Mouse (Mus musculus): ENCODE results near the gene Ift140. TPM values are rescaled to one million over a fixed set of nuclear protein-coding genes. Genes with fewer than 3 reads are reported as not detected.

Gene Ift140
- total RNA-seq (2023) = 10 to 100 TPM; 17.7 to 18.3 TPM

DNA sequence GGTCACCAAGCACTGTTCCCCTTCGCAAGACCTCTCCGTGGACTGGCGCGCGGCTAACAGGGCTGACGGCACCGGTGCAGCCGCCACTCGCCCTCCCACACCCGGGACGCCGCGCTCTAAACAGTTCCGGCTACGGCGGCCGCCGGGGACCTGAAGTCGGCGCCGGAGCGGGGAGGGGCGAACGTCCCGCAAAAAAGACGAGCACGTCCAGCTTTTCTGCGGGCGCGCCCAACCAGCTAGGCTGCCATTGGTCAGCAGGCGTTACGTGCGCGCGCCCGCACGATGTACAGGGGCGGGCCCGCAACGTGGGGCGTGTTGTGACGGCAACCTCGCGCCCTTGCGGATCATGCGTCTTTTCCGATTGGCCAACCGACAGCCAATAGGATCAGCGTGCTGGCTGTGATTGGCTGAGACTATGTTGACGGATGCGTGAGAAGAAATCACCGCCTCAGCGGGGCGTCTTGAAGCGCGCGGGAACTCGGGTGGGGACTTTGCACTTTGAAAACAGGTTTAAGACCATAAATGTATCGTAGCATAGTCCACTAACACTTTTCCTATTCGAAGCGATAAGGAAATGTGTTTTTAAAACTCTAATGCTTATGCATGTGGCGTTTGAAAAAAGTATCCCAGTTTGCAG lies at the start of gene Ift140, which contains the start of gene Cramp1l:
Ift140 (plus strand) TSS at position 431 of the 637 bp plus-strand sequence.
Cramp1l (minus strand) TSS at position 134 of the 637 bp plus-strand sequence.

DNA sequence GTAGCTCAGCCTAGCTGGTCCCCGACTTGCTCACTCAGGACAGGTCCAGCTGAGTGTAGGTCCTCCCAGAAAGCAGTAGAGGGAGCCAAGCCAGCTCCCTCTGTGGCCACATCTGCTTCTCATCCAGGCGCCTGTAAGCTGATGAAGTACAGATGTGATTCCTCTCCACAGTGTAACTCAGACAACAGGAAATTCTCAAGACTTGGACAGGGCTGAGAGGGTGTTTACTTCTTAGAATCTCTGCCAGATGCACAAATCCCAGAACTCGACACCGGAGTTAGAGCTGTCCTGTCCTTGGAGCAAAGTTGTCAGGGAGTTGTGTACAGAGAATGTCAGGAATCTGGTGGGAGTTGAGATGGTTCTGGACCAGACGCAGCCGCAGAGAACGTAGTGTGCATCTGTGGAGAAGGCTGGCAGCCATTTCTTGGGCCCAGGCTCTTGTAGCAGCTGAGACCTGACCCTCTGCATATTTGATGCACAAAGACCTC lies 67.6 kb downstream of the Ift140 start, which contains the start of gene Tmem204:
Tmem204 (minus strand) TSS at position 148 of the 488 bp plus-strand sequence.

DNA sequence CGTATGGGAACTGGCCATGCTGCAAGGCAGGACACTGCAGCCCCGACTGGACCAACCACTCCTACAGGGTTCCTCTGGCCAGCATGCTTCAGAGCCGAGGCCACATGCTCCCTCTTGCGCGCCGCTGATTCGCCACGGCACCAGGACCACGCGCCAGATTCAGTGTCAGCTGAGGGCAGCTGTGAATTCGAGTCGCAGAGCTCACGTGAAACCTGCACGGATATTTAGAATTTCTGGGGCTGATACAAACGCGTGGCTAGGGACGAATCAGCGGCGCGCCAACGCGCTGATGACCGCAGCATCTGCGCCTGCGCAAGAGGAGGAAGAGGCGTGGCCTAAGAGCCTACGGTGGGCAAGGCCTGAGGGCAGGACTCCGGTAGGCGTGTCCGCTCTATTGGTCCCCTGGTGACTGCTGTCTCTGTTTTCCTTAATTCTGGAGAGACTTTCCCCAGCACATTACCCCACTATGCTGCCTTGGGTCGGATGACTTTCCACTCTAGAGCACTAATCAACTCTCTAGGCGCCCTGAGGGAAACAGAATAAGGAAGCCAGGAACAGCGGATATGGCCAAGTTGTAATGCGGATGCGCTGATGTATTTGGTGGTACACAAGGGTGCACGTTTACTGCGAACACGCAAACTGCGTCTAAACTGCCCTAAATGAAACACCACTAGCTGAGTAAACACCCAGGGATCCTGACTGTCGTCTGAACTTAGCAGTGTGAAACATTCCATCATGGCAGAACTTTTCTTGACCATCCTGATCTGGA lies 100.0 kb downstream of the Ift140 start, which contains the start of gene Telo2:
Telo2 (minus strand) TSS at position 304 of the 769 bp plus-strand sequence.

DNA sequence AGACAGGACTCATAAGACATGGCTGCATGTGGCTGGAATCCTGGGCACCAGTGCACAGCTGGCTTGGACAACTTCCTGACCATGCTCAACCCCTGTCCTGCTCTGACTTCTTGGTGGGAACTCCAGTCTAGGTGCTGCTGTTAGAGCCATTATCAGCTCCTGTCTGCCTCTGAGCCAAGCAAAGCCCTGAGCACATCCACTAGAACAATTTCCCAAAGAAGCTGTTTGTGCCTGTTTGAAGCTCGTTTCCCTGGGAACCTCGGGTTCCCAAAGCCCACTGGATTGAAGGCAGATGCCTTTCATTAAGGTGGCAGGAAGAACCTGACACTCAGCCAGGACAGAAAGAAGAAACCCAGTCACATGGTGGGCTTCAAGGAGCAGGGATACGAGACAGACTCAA lies 104.5 kb downstream of the Ift140 start, which contains the start of gene Ptx4:
Ptx4 (plus strand) TSS at position 355 of the 400 bp plus-strand sequence.

DNA sequence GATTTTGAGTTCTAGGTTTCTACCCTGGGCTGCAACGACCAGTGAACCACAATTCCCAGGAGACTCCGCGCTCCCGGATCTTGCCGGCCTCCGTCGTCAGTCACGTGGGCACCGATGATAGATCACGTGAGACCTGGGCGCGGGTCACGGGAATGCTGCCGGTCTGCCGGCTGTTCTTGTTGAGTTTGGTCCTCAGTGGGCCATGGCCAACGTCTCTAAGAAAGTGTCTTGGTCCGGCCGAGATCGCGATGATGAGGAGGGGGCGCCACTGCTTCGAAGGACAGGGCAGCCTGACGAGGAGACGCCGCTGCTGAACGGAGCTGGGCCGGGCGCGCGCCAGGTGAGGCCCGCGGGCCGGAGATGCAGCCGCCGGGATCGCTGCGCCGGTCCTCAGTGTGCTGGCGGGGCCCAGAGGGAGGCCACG lies 117.4 kb downstream of the Ift140 start, which contains the start of gene Clcn7:
Clcn7 (plus strand) TSS at position 117 of the 424 bp plus-strand sequence.

Other genes with a start within 250 kb of the Ift140 start
- gene Meiob, start 211.8 kb upstream of the Ift140 start, total RNA-seq (2023) = not detected
- 10 to 100 TPM; 46.8 to 63.2 TPM for gene Hagh, start 175.9 kb upstream of the Ift140 start, total RNA-seq (2023)
- gene Fahd1, start 165.7 kb upstream of the Ift140 start, total RNA-seq (2023) = 1 to 10 TPM; 2.6 TPM
- gene Igfals, start 150.1 kb upstream of the Ift140 start, total RNA-seq (2023) = 1 to 10 TPM in 1 of 2 experiments, under 1 TPM in 1; 0.84 to 1.5 TPM
- gene Nubp2, start 129.7 kb upstream of the Ift140 start, total RNA-seq (2023) = 10 to 100 TPM; 60.0 to 60.2 TPM
- gene Spsb3, start 129.4 kb upstream of the Ift140 start, total RNA-seq (2023) = 10 to 100 TPM; 26.4 to 26.5 TPM
- gene Eme2, start 121.0 kb upstream of the Ift140 start, total RNA-seq (2023) = 10 to 100 TPM; 23.1 to 23.8 TPM
- 10 to 100 TPM; 22.5 to 29.5 TPM for gene Mrps34, start 121.0 kb upstream of the Ift140 start, total RNA-seq (2023)
- 10 to 100 TPM; 23.7 to 24.7 TPM for gene Nme3, start 119.6 kb upstream of the Ift140 start, total RNA-seq (2023)
- 100 to 1,000 TPM; 122 to 126 TPM for gene Mapk8ip3, start 79.1 kb upstream of the Ift140 start, total RNA-seq (2023)
- 10 to 100 TPM; 21.5 to 28.3 TPM for gene Jpt2, start 55.4 kb upstream of the Ift140 start, total RNA-seq (2023)
- 10 to 100 TPM; 32.5 to 47.2 TPM for gene Cramp1l, start 297 bp upstream of the Ift140 start, total RNA-seq (2023)
- not detected for gene Tmem204, start 67.5 kb downstream of the Ift140 start, total RNA-seq (2023)
- gene Telo2, start 99.9 kb downstream of the Ift140 start, total RNA-seq (2023) = 10 to 100 TPM; 14.6 to 15.3 TPM
- not detected for gene Ptx4, start 104.7 kb downstream of the Ift140 start, total RNA-seq (2023)
- 10 to 100 TPM; 36.7 to 44.1 TPM for gene Clcn7, start 117.3 kb downstream of the Ift140 start, total RNA-seq (2023)
- under 1 TPM in 1 of 2 experiments, not detected in 1; 0.39 TPM for gene Ccdc154, start 146.4 kb downstream of the Ift140 start, total RNA-seq (2023)
- not detected for gene Gm38655, start 159.4 kb downstream of the Ift140 start, total RNA-seq (2023)
- gene BC003965, start 168.5 kb downstream of the Ift140 start, total RNA-seq (2023) = 1 to 10 TPM; 7.7 to 7.8 TPM
- 10 to 100 TPM; 23.5 to 23.7 TPM for gene Unkl, start 172.3 kb downstream of the Ift140 start, total RNA-seq (2023)
- 10 to 100 TPM; 19.2 to 22.1 TPM for gene Gnptg, start 224.0 kb downstream of the Ift140 start, total RNA-seq (2023)
- gene Tsr3, start 224.1 kb downstream of the Ift140 start, total RNA-seq (2023) = 10 to 100 TPM; 10.4 to 11.6 TPM
- gene Baiap3, start 240.3 kb downstream of the Ift140 start, total RNA-seq (2023) = 1 to 10 TPM in 1 of 2 experiments, under 1 TPM in 1; 0.81 to 1.7 TPM

All from monocyte, adult 59 days (primary cell).